Mouse (Mus musculus) urinary bladder, postnatal 4 days (tissue): ENCODE measurements around the gene Gm28539.
"Not testable (repeated sequence)": the region's sequence is repeated elsewhere in the genome, so short reads cannot be mapped to it uniquely, and the experiment has no call there.

Source experiments
- DNase-seq, 2 experiments: peaks; one replicate each; pipeline ENCODE4 v3.0.0; 2021 to 2022; ENCODE audit warnings: low spot score in 2 of 2

Gene Gm28539

DNA sequence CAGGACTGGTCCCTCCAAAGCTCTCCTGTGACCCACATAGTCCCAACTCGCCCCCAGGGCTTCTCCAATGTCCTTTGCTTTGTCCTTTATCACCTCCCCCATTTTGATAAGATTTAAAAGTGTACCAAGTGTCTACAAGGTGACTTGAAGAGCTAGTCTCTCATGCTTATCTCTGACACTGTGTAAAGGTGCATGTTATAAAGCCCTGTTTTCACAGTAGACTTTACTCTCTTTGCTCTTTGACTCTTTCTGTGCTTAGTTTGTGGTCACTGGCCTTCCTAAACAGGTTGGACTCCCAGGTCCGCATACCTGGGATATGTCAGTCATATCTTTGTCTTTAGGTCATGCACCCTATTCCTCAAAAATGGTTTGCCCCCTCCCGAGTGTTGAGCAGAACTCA lies 118.7 kb downstream of the Gm28539 start:
- no peak for DNase-seq

GRCm38 (mm10) chr16:18963486-18963885 lies 127.1 kb downstream of the Gm28539 start:
- no peak for DNase-seq

GRCm38 (mm10) chr16:18969420-18970128 lies 133.2 kb downstream of the Gm28539 start:
- no peak for DNase-seq

DNA sequence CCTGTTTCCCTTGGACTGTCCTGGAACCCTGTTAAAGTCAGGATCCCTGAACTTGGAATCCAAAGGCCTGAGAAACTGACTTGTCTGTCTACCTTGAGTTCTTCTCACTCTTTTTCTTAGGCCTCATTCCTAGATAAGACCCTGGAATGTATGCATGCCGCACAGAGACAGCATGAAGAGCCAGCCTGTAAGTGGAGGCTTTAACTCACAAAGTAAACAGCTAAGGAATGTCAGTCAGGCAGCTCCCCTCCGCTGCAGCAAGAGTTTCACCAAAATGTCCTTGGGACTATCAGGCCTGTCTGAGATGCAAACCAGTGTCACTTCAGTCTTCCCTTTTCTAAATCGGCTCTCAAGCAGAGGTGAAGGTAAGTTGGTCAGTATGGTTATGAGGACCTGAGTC lies 134.5 kb downstream of the Gm28539 start:
- DNase-seq = no peak

GRCm38 (mm10) chr16:18975665-18976064 lies 139.3 kb downstream of the Gm28539 start:
- not testable (repeated sequence) for DNase-seq

GRCm38 (mm10) chr16:18976315-18976714 lies 139.9 kb downstream of the Gm28539 start:
- DNase-seq = no peak

GRCm38 (mm10) chr16:18986381-18986780 lies 150.0 kb downstream of the Gm28539 start:
- no peak for DNase-seq

DNA sequence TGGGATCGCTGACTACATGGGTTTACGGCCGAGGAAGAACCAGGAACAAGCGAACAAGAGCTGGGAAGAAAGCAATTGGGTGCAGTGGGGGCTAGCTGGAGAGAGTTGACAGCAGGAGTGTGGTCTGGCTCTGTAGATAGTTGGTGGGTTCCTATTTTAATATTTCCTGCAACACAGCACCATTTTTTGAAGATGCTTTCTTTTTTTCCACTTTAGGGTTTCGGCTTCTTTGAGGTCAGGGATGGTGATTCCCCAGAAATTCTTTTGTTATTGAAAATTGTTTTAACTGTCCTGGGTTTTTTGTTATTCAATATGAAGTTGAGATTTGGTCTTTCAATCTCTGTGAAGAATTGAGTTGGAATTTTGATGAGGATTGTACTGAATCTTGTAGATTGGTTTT lies 150.5 kb downstream of the Gm28539 start:
- DNase-seq = no peak

GRCm38 (mm10) chr16:19002610-19003389 lies 166.4 kb downstream of the Gm28539 start:
- not testable (repeated sequence) for DNase-seq

- no peak for DNase-seq
These were observed 167.4 kb downstream of the Gm28539 start for GRCm38 (mm10) chr16:19003757-19004156.

DNA sequence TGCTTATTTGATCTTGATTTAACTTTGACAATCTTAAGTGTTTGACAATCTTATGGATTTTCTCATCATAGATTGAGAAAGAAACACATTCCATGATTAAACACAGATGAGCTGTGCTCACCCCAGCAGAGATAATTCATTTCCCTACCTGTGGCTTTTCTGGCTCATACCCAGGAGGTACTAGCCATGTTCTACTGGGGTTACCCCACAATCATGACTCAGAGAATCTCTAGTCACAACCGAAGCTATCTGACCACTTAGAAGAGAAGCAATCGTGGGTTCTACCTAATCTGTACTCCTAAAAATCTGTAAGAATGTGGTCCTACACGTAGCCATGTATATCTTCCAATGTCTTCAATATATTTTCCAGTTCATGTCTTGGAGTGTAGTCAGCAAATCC lies 168.9 kb downstream of the Gm28539 start:
- no peak for DNase-seq
